Mouse (Mus musculus): ENCODE measurements at regions not wholly inside any gene's neighbourhood (a gene's known extent, or its start where the extent isn't known, plus 50 kb on each side); places are given as distances from the start of the nearest gene placed in this dataset.
A peak's percentile ranks its signal among the peaks of the same experiment; 100 is the strongest.
"Not testable (repeated sequence)": the region's sequence is repeated elsewhere in the genome, so short reads cannot be mapped to it uniquely, and the experiment has no call there.

GRCm38 (mm10) chr7:59711741-59712140, 293.1 kb downstream of the Snurf start:
- peak in 1 of 2 experiments; percentile 24 for DNase-seq (ENCODE audit: extremely low spot score in 1 of 2, low spot score in 2 of 2)
- intact Hi-C loops (cut with DNase I): not testable (repeated sequence)
